Mouse (Mus musculus) thymus, postnatal 36 days (tissue): ENCODE results near the gene Tshz3.

Source experiments
- DNase-seq, 2 experiments: peaks; one replicate each; pipeline ENCODE4 v3.0.0; 2022; ENCODE audit warnings: mixed read lengths in 2 of 2

Gene Tshz3

DNA sequence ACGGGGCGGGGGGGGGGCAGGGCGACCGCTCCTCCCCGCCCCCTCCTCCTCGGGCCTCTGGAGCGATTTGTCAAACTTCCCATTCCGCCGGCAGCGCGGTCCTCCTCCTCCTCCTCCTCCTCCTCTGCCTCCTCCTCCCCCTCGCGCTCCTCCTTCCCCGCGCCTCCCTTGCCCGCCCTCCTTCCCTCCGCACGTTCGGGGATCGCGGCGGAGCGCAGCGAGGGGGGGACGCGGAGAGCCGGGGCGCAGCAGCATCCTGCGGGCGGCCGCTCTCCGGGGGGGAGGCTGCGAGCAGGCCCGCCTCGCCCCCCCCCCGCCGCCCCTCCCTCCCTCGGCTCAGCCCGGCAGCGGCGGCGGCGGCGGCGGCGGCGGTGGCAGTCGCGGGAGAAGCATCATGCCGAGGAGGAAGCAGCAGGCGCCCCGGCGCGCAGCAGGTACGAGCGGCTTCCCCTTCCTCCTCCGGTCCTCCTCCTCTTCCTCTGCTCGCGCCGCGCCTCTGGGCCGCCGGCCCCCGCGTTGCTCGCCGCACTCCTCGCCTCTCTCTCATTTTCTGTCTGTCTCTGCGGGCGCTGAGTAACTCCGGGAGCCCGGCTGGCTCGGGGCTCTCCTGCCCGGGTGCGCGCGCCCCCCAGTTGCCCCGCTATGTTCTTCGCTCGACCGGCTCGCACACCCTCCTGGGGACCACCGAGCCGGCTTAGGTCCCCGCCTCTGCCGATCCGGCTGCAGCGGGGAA, at the start of gene Tshz3:
Tshz3 (plus strand) TSS at position 263 of the 733 bp plus-strand sequence.
- peak in 1 of 2 experiments; percentile 14 for DNase-seq

DNA sequence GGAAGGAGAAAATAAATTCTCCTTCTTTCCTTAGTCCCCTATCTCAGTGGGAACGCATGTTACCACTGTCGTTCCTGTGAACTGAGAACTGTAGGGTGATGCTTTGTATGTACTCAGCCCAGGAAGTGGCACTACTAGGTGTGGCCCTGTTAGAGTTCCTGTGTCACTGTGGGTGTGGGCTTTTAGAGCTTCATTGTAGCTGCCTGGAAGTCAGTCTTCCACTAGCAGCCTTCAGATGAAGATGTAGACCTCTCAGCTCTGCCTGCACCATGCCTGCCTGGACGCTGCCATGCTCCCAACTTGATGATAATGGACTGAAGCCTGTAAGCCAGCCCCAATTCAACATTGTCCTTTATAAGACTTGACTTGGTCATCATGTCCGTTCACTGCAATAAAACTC, 42.0 kb upstream of the Tshz3 start:
- DNase-seq = no peak

DNA sequence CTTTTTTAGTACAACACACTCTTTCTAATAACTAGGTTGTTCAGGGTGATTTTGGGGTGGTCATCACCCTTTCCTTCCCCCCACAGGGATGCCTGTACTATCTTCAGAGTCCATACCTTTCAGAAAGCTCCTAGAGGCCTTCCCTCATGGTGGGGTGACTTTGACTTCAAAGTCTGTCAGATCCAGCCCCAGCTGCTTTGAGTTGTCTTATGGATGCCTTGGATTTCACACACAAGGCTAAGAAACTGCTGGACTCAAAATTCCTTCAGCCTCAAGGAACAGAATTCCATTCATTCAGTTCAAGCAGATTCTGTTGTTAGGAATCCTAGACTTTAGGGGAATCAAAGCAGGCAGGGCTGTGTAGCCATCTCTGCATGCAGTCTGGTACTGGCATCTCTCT, 41.5 kb upstream of the Tshz3 start:
- no peak for DNase-seq

DNA sequence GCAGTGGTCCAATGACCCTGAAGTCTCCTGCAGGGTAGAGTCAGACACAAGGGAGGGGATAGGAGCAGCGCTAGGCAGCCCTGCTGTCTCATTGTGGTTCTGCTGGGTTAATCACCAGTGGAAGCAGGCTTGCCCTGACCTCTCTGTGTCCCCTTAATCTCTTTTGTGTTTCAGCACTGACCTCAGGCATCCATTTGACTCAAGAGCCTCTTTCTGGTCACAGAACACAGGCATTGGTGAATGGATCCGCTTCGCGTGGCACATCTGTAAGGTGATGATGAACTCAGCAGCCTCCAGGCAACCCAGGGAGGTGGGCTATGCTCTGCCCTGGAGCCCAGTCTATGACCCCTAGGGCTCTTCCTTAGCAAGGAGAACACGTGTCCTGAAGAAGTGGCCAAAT, 39.6 kb upstream of the Tshz3 start:
- DNase-seq = no peak

DNA sequence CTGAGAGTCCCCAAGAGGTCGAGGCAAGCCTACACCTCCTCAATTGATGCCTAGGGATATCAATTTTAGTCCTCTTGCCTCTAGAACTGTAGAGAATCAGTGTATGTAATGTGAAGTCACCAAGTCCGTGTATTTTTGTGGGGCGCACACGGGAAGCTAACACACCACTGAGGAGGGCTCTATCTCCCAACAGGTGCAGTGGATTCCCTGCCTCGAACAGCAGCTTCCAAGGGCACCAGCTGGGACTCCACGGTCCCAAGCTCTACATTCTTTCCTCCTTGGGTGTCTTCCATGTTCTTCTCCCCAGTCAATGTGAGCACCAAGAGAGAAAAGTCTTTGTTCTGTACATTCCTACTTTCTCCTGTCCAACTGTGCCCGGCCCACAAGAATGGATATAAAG, 38.7 kb upstream of the Tshz3 start:
- no peak for DNase-seq

DNA sequence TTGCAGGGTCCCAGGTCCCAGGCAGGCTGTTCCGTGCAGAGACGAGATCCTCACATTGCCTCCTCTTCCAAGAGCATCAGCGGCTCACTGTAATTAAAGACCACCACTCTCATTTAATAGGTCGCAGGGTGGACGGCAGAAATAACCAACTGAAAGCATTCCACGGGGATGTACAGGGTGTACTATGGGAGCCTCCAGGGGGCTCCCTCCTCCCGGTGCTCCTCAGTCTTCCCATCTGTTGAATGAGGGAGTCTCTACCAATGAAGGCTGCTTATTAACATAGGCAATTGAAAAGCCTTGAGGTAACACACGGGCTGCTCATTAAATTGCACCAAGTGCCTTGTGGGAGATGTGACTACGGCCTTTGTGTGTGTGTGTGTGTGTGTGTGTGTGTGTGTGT, 37.3 kb upstream of the Tshz3 start:
- no peak for DNase-seq

DNA sequence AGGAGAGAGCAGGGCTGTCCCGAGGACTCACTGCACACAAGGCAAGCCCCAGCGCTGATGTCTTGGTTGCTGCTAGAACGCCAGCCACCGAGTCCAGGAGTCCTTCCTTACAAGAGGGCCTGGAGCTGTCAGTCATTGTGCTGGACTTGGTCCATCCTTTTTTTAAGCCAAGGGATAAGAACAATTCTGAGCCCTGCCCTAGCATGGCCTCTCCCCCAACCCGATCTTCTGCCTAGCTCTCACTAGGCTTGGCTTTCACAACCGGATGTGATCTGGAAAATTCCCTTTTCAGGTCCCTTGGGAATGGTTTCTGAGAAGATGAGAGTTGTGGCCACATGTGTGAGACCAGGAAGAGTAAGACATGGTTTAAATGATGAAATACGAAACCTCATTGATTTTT, 34.5 kb upstream of the Tshz3 start:
- DNase-seq = no peak

DNA sequence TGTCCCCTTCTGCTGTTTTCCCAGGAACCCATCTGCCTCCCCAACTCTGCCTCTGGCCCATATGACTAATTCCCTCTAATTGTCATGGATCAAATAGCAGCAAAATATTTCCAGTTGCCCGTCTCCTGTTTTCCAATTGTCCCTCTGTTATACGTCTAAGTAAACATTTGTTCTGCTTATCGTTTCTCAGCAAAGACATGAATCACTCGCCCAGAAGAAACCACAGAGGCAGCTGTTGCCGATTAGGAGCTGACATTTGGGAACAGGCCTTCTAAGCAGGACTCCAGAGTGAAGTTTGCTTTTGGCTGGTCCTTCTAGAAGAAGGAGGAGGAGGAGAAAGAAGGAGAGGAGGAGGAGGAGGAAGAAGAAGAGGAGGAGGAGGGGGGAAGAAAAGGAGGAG, 30.2 kb upstream of the Tshz3 start:
- no peak for DNase-seq

DNA sequence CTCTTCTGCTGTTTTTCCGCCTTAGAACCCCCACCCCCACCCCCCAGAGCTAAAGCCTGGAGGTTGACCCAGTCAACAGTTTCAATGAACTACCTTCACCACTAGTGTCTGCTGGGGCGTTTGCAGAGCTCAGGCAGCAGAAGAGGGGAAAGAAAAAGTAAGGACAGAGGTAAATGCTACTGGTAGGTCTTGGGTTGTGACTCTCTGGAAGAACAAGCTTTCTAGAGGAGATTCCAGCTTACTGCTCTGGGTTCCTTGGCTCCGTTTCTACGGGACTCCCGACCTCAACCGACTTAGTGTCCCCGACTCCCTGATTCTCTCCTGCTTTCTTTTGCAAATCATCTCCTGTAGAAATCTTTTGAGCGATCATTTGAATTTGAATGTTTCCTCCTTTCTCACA, 19.9 kb upstream of the Tshz3 start:
- DNase-seq = no peak

DNA sequence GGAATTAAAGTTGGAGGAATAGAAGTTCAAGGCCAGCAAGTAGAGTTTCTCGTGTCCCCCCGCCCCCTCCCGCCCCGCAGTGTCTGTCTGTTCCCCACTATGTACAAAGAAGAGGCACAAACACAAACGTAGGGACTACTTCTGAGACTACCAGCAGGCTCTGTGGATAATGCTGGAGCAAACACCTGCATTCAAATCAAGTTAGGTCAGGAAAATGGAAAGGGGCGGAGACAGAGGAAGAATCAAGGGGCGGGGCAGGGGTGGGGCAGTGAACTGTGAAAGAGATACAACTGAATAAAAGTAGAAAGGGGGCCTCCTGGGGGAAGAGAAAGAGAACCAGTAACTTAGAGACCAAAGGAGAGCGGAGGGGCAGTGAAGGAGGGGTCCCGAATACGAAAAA, 19.4 kb upstream of the Tshz3 start:
- no peak for DNase-seq

DNA sequence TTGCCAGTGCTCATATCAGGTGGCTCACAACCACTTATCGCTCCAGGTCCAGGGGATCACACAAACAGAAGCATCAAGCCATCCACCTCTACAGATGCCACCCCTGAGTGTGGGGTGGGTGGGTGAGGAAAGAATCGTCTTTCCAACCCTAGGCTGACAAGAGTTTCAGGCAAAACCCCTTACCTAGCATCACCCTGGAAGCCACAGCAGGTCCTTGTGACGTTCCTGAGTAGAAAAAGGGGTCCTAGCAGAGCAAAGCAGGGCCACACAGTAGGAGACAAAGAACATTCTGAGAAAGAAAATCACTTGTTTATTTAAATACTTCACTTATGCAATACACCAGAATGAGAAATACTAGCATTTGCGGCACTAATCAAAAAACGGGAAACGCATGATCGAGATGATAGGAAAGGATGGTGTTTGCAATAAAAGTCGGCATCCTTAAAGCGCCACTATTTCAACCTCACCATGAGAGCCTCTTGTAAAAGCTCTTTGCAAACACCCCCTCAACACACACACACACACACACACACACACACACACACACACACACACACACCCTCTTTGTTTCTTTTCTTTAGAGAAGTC, 18.8 kb upstream of the Tshz3 start:
- no peak for DNase-seq

DNA sequence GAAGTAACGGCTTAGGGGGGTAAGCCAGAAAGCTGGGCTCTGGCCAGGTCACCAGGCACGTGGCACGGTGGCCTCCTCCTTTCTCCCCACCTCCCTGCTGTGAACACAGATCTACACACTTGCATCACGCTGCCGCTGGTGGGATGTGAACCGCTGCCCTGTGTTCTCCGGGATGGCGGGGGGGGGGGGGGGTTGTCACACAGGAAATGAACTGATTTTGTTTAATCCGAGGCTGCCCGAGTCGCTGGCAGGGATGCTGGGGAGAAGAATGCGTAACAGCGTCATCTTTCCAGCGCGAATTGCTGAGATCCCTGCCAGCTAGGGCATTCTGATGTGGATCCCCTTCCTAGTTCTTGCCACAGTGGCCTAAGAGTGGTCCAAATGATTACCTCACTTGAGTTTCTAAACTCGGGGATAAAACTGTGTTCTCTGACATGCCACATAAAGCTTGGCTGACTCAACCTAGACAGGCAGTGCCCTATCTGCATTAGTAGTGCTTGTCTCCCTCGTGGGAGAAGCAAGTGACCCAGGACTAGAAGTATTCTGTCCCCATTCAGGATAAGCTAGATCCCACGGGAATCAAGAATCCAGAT, 18.0 kb upstream of the Tshz3 start:
- no peak for DNase-seq

DNA sequence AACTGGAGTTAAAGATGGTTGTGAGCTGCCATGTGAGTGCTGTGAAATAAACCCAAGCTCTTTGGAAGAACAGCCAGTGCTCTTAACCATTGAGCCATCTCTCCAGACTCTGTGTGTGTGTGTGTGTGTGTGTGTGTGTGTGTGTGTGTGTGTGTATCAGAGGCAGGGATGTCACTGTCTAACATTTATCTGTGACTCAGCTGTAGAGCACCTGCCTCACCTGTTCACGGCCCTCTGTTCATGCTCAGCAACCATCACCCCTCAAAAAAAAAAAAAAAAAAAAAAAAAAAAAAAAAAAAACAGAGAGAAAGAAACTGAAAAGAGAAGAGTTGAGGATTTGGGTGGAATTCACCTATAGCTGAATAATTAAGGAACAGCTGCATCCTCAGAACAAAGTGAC, 10.4 kb upstream of the Tshz3 start:
- DNase-seq = no peak

DNA sequence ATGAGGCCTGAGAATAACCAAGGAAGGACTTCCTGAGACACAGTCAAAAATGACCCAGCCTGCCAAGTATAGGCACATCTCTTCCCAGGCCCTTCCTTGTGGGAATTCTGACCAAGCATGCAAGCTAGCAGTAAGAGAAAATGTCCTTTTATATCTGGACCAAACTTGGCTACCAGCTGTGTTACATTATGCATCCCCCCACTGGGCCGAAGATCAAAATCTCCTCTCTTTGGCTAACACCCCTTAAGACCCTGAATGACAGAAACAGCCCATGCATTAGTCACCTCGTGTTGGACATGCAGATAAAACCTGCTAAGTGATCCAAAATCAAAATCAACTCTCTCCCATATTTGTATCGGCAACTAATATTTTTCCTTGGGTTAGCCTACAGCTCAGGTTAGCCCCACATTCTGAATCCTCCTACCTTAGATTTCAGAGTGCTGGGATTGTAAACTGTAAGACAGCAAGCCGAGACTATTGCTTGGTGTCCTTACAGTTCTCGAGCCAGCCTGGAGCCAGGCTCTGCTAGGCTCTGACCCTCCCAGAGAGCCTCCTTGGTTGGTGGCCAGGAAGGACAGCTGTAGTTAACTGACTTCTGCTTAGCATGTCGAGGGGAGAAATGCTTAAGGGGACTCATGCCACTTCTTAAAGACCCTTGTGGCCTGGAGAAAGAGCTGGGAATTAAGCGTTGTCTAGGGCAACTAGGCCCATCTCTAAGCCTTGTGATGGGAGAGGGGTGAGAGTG, 8.7 kb upstream of the Tshz3 start:
- no peak for DNase-seq

DNA sequence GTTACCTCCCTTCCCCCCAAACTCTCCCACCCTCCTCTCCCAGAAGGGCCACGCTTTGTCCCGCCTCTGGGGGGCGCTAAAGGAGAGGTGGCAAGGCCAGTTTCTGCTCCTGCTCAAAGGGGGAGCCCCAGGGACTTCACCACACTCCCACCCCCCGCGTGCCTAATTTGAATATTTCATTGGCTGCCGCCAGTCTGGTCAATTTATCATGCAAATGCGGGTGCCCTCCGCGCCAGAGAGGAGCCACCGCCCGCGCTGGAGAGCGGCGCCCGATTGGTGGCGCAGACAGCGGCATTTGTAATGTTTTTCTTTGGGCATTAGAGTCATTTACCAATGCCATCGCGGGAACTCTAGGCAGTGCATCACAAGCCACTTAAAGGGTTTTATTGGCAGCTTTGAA, 7.4 kb upstream of the Tshz3 start:
- DNase-seq = no peak

DNA sequence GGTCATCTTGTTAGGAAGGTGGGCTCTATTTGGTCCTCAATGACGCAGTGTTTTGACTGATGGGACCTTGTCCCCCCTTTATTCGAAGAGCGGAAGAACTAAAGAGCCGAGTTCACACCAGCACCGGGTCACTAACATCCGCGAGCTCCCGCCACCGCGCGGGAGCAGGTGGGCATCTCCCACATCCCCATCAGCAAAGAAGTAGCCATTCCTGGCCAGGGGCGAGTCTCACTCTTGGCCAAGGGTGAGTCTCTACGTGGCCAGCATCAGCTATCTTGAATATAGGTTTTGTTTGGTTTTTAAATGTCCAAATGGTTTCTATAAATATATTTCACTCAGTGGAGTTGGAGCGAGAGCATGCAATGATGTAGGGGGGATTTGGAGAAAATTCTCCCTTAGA, 6.3 kb upstream of the Tshz3 start:
- DNase-seq = no peak

DNA sequence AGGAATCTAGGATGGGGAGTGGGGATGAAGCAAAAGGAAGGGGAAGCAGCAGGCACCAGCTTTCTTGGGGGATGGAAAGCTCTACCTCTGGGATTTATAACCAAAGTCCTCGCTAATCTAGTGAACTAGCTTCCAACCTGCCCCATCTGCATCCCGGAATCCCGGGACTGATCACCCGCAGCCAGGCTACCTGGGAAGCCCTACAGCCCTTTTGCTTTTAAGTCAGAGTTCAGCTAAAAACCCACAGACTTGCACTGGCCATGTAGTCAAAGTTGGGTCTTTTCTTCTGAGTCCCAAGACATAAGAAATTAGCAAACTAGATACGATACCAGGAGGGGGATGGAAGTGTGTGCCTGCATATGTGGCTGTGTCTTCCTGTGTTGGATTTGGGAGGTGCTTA, 5.5 kb upstream of the Tshz3 start:
- DNase-seq = no peak

DNA sequence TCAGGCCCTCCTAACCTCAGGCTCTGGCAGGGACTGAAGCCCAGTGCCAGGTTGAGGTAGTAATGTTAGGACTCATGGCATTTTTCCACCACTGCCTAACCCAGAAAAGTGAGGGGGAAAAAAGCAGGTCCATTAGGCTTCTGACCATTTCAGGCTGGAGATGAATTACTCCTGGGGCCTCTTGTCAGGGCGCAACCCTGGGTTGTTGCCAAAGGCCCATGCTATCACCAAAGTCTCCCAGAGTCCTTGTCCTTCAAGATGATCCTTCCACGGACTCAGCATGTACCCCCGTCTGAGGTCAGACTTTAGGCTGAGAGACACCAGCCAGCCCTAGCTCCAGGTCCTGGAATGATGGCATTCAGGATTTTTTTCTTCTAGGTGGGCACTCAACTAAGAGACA, 4.8 kb upstream of the Tshz3 start:
- no peak for DNase-seq

DNA sequence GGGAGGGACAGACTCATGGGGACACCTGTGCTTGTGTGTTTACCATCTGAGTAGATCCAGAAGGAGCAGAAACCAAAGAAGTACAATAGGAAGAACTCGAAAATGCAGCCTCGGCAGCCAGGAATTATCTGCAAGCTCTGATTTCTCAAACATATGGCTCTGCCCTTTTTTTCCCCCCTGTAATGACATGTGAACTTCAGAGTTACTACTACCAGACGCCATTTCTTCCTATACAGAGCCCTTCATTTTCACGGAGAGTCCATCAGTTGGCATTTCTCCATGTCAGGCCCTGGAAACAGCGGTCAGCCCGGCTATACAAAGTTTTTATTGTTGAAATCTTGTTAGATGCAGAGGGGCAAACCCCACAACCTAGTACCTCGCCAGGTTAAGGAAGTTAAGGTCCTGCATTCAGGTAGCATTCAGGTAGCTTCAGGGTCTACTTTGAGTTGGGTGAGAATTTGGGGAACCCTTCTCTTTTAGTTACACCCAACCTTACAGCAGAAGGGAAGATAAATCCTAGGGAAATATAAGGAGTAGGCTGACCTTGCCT, 3.2 kb upstream of the Tshz3 start:
- DNase-seq = no peak

DNA sequence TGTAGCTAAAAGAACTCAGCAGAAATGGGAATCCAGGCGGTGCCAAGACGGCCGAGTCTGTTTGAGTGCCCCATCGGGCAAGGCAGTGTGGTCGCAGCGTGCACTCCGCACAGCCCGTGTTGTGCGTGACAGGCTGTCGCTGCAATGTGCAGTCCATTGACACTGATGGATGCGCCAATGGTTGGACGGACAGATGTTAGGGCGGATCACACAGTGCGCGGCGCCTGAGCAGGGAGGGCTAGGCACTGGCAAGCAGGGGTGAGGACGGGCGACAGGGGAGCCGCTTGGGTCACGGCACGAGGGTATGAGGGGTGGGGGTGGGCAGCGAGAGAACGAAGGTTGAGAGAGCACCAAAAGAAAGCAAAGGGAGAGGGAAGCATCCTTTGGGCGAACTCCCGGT, 2.6 kb upstream of the Tshz3 start:
- no peak for DNase-seq

DNA sequence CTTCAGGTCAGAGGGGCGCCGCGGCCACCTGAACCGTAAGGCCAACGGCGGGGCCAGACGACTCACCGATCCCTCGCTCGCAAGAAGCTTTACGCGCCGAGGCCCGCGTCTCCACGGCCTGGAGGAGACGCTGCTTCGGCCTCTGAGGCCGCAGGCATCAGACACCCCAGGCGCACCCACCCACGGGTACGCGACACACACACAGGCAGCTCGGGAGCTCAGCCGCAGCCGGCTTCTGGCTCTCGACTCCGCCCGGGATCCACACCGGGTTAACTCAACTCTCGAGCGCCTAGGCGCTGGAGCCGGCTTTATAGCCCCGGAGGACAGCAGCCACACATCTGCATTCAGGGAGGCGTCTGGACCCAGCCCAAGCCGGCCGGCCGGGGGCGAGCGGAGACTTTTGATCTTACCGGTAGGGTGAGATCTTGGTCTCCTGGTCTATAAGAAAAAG, 2.1 kb upstream of the Tshz3 start:
- DNase-seq = no peak

DNA sequence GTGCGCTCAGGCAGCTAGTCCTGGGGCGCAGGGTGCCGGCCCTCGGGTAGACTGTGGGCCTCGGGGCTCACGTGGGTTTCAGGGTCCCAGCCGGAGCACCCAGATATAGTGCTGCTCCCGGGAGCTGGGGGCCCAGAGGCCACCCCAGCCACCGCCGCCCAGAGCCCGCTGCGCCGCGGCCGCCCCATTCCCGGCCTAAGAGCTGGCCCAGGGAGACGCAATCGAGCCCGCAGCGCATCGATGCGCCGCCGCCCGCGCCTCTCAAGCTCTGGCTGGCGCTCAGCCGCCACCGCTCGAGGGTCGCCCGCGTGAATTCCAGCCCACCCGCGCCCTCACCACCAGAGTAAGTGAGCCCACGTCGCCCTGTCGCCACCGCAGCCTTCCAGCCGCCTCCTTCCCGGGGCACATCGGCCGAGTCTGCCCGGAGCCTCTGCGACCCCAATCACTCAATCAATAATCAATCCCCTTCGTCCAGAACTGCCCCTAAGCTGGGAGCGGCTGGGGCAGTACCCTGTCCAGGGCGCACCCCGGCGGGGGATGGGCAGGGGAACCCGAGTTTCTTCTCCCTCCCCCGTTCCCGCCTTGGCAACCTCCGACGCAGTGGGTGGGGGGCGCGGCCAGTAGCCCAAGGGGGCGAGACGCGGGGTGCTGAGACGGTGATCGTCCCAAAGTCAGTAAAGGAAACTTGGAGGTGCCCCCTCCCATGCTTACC, 1.4 kb upstream of the Tshz3 start:
- DNase-seq = no peak
